23 mouse cellular contexts compared by ENCODE assay signal in genomic region chr8:54976663-54977062, GRCm38 (mm10). TPM values are rescaled to one million over a fixed set of nuclear protein-coding genes. Genes with fewer than 3 reads are reported as not detected.
DNase-seq lines count a peak whose midpoint lies in the region; ATAC-seq and TF ChIP-seq lines count a peak whose summit lies in the region.
"Had no signal": no experiment of that assay in that cellular context is flagged by ENCODE, and none has a peak within 500 bp of the region (broad histone marks: within the 10 kb centered on the region; RNA-seq: fewer than 3 reads in every experiment).

No protein-coding gene starts in this region.

- no peaks in the 10 kb centered on the region for H3K9me3 ChIP-seq in forebrain, embryonic 15.5 days
- H3K9me3 ChIP-seq in forebrain, postnatal 0 days (ENCODE audit: low read length) = no peaks in the 10 kb centered on the region
- H3K9me3 ChIP-seq in hindbrain, embryonic 10.5 days = no peaks in the 10 kb centered on the region
- H3K9me3 ChIP-seq: embryonic facial prominence, embryonic 12.5 days; embryonic facial prominence, embryonic 15.5 days; forebrain, embryonic 12.5 days; heart, embryonic 12.5 days; heart, embryonic 15.5 days; hindbrain, embryonic 13.5 days; intestine, embryonic 15.5 days had no signal

- H3K36me3 ChIP-seq in forebrain, embryonic 15.5 days = no peaks in the 10 kb centered on the region
- H3K36me3 ChIP-seq in forebrain, postnatal 0 days (ENCODE audit: insufficient read depth) = no peaks in the 10 kb centered on the region
- no peaks in the 10 kb centered on the region for H3K36me3 ChIP-seq in hindbrain, embryonic 10.5 days
- H3K36me3 ChIP-seq: embryonic facial prominence, embryonic 12.5 days; embryonic facial prominence, embryonic 15.5 days; forebrain, embryonic 12.5 days; heart, embryonic 12.5 days; heart, embryonic 15.5 days; hindbrain, embryonic 13.5 days; intestine, embryonic 15.5 days had no signal

- TF ChIP-seq CTCF in forebrain, postnatal 0 days (IDR thresholded peaks at IDR 0.05; ENCODE audit: low read depth) = no peak
- no peak for TF ChIP-seq CTCF in brain, embryonic 14.5 days (IDR thresholded peaks at IDR 0.05; ENCODE audit: borderline replicate concordance, extremely low read depth, insufficient read depth, insufficient read length)

- H3K27ac ChIP-seq in forebrain, embryonic 15.5 days (replicated peaks) = 0 out of 2 replicates have a peak overlapping the region, but pooled peaks have one; percentile 43
- H3K27ac ChIP-seq in forebrain, postnatal 0 days (ENCODE audit: low read depth, low read length) = no peak overlapping the region
- no peak overlapping the region for H3K27ac ChIP-seq in hindbrain, embryonic 10.5 days
- H3K27ac ChIP-seq: embryonic facial prominence, embryonic 12.5 days; embryonic facial prominence, embryonic 15.5 days; forebrain, embryonic 12.5 days; heart, embryonic 15.5 days; hindbrain, embryonic 13.5 days; intestine, embryonic 15.5 days had no signal

- TF ChIP-seq POLR2A in brain, embryonic 14.5 days (IDR thresholded peaks at IDR 0.05; ENCODE audit: borderline replicate concordance, extremely low read depth, insufficient read depth, insufficient read length, poor library complexity, severe bottlenecking) = no peak

- H3K4me2 ChIP-seq in forebrain, embryonic 15.5 days (replicated peaks) = no peak overlapping the region
- no peak overlapping the region for H3K4me2 ChIP-seq in forebrain, postnatal 0 days (ENCODE audit: low read depth)
- H3K4me2 ChIP-seq: embryonic facial prominence, embryonic 12.5 days; embryonic facial prominence, embryonic 15.5 days; forebrain, embryonic 12.5 days; heart, embryonic 12.5 days; heart, embryonic 15.5 days; hindbrain, embryonic 13.5 days; intestine, embryonic 15.5 days had no signal

- DNase-seq in cerebellum, postnatal 10 days = peak; percentile 62 to 68
- no peak for DNase-seq in cerebellum, adult 11-12 months
- no peak for DNase-seq in forebrain, postnatal 0 days
- DNase-seq in brain, embryonic 14.5 days (ENCODE audit: low read depth) = peak; percentile 49
- DNase-seq in hindbrain, embryonic 10.5 days (ENCODE audit: low spot score) = no peak
- DNase-seq: adrenal gland, adult 8-10 months; adrenal gland, postnatal 25 days; gastrocnemius, postnatal 25 days; heart, adult 18-20 months; heart, postnatal 10 days; kidney, adult 11 months had no signal

- H3K4me1 ChIP-seq in forebrain, embryonic 15.5 days = peaks cover 13% of the 10 kb centered on the region
- peaks cover 7% of the 10 kb centered on the region; the same call in 1 of the 2 replicates for H3K4me1 ChIP-seq in forebrain, postnatal 0 days (ENCODE audit: insufficient read depth)
- H3K4me1 ChIP-seq in hindbrain, embryonic 10.5 days (replicated peaks) = peaks cover 16% of the 10 kb centered on the region
- H3K4me1 ChIP-seq: embryonic facial prominence, embryonic 12.5 days; embryonic facial prominence, embryonic 15.5 days; heart, embryonic 12.5 days; heart, embryonic 15.5 days; intestine, embryonic 15.5 days had no signal

- ATAC-seq in forebrain, embryonic 15.5 days (replicated peaks) = no peak
- no peak for ATAC-seq in forebrain, postnatal 0 days
- ATAC-seq: activated CD4-positive, CD25-positive, alpha-beta regulatory T cell, adult 4 months; hindbrain, embryonic 16.5 days; intestine, embryonic 15.5 days had no signal

- H3K27me3 ChIP-seq in forebrain, embryonic 15.5 days = no peaks in the 10 kb centered on the region
- H3K27me3 ChIP-seq in forebrain, postnatal 0 days (ENCODE audit: insufficient read depth, low read length) = no peaks in the 10 kb centered on the region
- no peaks in the 10 kb centered on the region for H3K27me3 ChIP-seq in hindbrain, embryonic 10.5 days (ENCODE audit: insufficient read depth, poor library complexity, severe bottlenecking)
- H3K27me3 ChIP-seq: embryonic facial prominence, embryonic 12.5 days; embryonic facial prominence, embryonic 15.5 days; heart, embryonic 12.5 days; heart, embryonic 15.5 days; hindbrain, embryonic 13.5 days; intestine, embryonic 15.5 days had no signal

- WGBS in forebrain, embryonic 15.5 days = 40% methylated on average over 1 of the region's 1 CpGs
- 24% methylated on average over 1 of the region's 1 CpGs for WGBS in forebrain, postnatal 0 days
- WGBS in hindbrain, embryonic 10.5 days = 57% methylated on average over 1 of the region's 1 CpGs

- no peak overlapping the region for H3K4me3 ChIP-seq in forebrain, embryonic 15.5 days
- no peak overlapping the region for H3K4me3 ChIP-seq in forebrain, postnatal 0 days (ENCODE audit: low read depth, low read length)
- H3K4me3 ChIP-seq in hindbrain, embryonic 10.5 days = no peak overlapping the region
- H3K4me3 ChIP-seq: embryonic facial prominence, embryonic 12.5 days; embryonic facial prominence, embryonic 15.5 days; forebrain, embryonic 12.5 days; heart, embryonic 12.5 days; heart, embryonic 15.5 days; hindbrain, embryonic 13.5 days; intestine, embryonic 15.5 days had no signal

- H3K9ac ChIP-seq in forebrain, embryonic 15.5 days (replicated peaks) = no peak overlapping the region
- H3K9ac ChIP-seq in forebrain, postnatal 0 days = no peak overlapping the region
- H3K9ac ChIP-seq: embryonic facial prominence, embryonic 12.5 days; embryonic facial prominence, embryonic 15.5 days; forebrain, embryonic 12.5 days; heart, embryonic 12.5 days; heart, embryonic 15.5 days; hindbrain, embryonic 13.5 days; intestine, embryonic 15.5 days had no signal

RNA-seq across cellular contexts. Expression of gene Gpm6a, which starts 22.0 kb away (rescaled TPM):
- 599 and 667 TPM in 2 replicates for polyA plus RNA-seq in forebrain, embryonic 15.5 days (2015; fragmentation: Nextera tagmentation; extraction: Ambion mirVana)
- total RNA-seq in forebrain, postnatal 0 days (2014; rRNA removed) = 1,306 and 1,346 TPM in 2 replicates
- polyA plus RNA-seq in forebrain, postnatal 0 days (2015; fragmentation: Nextera tagmentation; extraction: Ambion mirVana) = 660 and 667 TPM in 2 replicates
- 383 and 408 TPM in 2 replicates for polyA plus RNA-seq in brain, embryonic 14.5 days (2012; rRNA removed)
- polyA plus RNA-seq in hindbrain, embryonic 10.5 days (2016; fragmentation: Nextera tagmentation; extraction: Ambion mirVana) = 23.5 and 46.2 TPM in 2 replicates
- total RNA-seq: common myeloid progenitor, adult 5-6 weeks; hematopoietic stem cell, adult 5-6 weeks had no signal

Comparison
In these comparisons a context has a peak if more than half of its experiments do, and no peak if none do; other contexts are left out.
1. DNase-seq: peak in cerebellum, postnatal 10 days (2 of 2) and brain, embryonic 14.5 days (single experiment); none in cerebellum, adult 11-12 months (single experiment), forebrain, postnatal 0 days (single experiment) and hindbrain, embryonic 10.5 days (single experiment).